Mouse (Mus musculus): Measurements from ENCODE around the gene Clta.
A peak's percentile ranks its signal among the peaks of the same experiment; 100 is the strongest.
"Not testable (repeated sequence)": the region's sequence is repeated elsewhere in the genome, so short reads cannot be mapped to it uniquely, and the experiment has no call there.

Clta gene

DNA sequence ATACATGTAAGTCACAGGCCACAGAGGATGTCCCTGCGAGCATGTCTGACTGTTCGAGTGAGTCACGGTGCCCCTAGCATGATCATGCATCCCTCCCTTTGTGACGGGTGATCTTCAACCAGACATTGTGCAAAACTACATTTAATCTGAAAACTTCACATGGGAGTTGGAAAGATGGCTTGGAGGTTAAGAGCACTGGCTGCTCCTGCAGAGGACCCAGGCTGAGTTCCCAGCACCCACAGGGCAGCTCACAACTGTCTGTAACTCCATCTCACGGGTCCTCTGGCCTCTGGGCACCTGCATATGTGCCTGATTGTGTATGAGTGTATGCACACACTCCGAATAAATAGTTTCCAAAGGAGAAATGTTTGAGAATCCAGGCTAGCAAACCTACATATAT, 20.0 kb downstream of the Clta start:
- no peak for DNase-seq (ENCODE audit: low spot score in 2 of 2)

GRCm38 (mm10) chr4:44025570-44025969, 21.3 kb downstream of the Clta start:
- no peak for DNase-seq (ENCODE audit: low spot score in 2 of 2)

DNA sequence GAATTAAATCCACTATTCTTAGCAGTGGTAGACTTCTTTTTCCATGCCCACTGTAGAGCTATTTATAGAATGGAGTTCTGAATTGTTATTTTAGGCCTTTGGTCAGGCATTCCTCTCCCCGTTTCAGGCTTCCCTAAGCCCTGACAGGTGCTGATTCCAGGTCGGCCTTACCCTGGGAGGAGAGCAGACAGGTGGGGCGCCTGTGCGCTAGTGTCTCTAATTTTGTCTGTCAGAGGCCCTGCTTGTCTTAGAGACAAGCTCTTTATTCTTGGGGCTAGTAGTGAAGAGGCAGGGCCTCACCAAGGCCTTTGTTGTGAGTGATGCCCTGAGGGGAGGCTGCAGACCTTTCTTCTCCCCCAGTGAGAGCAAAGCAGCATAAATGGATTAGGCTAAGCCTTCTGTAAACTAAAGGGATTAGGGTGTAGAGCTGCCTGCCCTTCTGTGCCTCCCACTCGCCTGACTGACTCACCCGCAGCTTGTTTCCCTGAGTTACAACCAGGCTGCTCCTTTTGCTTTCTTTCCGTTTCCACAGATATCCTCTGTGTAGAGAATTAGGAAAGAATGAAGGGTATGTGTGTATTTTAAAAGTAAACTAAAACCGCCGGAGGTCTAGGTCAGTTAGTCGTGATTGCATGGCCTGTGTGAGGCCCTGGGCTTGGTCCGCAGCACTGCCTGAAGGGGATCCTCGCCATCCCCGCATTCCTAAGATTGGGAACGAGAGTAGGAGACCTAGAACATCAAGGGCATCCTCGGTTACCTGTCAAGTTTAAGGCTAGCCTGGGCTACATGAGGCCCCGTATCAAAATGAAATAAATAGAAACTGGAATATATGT, 24.3 kb downstream of the Clta start:
- DNase-seq (ENCODE audit: low spot score in 2 of 2) = peak; percentile 68 to 70

GRCm38 (mm10) chr4:44029661-44030066, 25.4 kb downstream of the Clta start:
- DNase-seq (ENCODE audit: low spot score in 2 of 2) = no peak

DNA sequence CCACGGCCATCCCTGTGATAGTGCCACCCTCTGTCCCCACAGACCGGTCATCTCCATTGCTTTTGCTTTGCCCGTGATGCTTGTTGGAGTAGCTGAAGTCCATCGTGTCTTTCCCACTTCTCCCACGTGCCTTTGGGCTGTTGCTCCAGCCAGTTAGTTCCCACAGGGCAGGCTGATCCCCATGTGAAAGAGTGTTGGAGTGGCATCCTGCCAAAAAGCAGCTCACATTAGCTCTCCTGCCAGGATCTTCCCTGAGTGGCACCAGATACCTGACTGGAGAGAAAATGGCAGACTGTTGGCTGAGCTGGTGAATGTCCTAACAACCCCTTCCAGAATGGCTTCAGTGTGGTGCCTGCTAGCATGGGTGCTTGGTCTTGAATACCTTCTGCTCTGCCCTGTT, 27.3 kb downstream of the Clta start:
- DNase-seq (ENCODE audit: low spot score in 2 of 2) = no peak

GRCm38 (mm10) chr4:44036455-44036854, 32.2 kb downstream of the Clta start:
- no peak for DNase-seq (ENCODE audit: low spot score in 2 of 2)

DNA sequence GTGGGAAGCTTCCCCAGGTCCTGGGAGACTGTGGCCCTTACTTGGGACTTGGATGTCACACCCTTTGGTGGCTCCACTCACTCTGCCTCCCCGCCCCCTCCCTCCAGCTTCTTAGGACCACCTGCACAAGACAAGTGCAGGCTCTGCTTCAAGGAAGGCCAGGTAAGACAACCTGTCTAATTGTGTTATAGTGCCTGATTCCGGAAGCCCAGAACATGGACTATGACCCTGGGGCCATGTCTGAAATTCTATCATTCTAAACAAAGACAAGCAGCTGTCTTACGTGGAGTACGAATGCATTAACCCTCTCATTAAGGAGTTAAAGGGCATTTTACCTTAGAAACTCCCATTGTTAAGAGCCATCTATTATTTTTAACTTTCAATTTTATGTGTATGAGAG, 36.5 kb downstream of the Clta start:
- no peak for DNase-seq (ENCODE audit: low spot score in 2 of 2)

- no peak for DNase-seq (ENCODE audit: low spot score in 2 of 2)
These were observed 38.2 kb downstream of the Clta start for GRCm38 (mm10) chr4:44042429-44042828.

GRCm38 (mm10) chr4:44043182-44043581, 38.9 kb downstream of the Clta start:
- not testable (repeated sequence) for DNase-seq (ENCODE audit: low spot score in 2 of 2)

DNA sequence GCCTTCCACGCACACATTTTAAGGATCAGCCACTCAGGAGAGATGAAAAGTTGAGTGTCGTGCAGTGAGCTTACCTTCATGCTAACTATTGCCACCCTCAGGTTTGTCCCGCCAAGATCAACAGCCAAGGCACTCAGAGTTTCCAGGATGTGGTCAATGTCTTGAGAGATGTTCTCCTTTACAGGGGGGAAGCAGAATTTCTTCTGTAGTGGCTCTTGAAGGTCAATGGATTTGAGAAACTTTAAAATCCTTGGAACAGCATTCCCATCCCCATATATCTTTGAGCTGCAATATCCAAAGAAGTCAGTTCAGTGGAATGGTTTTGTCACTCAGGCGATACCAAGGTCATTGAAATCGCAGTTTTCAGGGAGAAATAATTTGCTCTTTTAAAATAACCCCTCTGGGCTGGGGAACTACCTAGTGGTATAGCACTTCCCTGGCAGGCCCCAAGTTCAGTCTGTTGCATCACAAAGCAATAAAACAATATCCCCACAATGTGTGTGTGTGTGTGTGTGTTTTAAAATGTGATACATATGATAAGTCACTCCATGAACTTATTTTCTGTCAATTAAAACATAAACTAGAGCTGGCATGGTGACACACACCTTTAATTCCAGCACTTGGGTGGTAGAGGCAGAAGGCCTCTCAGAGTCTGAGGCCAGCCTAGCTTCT, 40.6 kb downstream of the Clta start:
- no peak for DNase-seq (ENCODE audit: low spot score in 2 of 2)

GRCm38 (mm10) chr4:44046066-44046465, 41.8 kb downstream of the Clta start:
- DNase-seq (ENCODE audit: low spot score in 2 of 2) = no peak

DNA sequence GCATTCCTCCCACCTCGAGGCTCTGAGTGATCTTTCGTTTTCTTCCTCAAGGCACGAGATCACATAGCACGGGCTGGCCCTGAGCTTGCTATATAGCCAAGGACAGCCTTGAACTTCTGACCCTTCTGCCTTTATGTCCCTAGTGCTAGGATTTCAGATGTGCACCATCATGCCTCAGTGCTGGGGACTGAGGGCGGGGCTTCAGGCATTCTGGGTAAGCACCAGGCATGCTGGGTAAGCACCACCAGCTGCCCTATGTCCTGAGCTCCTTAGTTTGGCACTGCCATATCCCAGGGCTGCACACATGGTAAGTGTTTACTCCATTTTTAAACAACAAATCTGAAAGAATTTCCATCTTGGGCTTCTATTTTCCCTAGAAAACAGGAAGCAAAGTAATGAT, 45.6 kb downstream of the Clta start:
- no peak for DNase-seq (ENCODE audit: low spot score in 2 of 2)

GRCm38 (mm10) chr4:44059674-44060073, 55.4 kb downstream of the Clta start:
- DNase-seq (ENCODE audit: low spot score in 2 of 2) = no peak

DNA sequence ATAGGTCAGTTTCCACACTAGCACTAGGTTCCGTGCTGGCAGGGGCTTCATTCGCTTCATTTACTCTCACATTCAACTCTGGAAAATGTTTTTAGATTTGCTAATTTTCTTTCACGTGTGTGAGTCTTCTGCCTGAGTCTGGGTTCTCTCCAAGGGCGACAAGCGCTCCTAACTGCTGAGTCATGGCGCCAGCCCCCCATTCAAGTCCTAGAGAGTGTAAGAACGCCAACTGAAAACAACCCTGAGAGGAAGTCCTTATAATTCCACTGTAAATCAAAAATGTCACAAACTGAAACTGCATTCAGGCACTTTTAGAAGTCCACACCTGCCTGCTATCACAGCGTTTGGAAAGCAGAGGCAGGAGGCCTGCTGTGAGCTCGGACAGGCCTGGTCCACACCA, 57.8 kb downstream of the Clta start:
- peak; percentile 25 to 31 for DNase-seq (ENCODE audit: low spot score in 2 of 2)

GRCm38 (mm10) chr4:44062816-44063215, 58.6 kb downstream of the Clta start:
- no peak for DNase-seq (ENCODE audit: low spot score in 2 of 2)

- peak; percentile 95 to 97 for DNase-seq (ENCODE audit: low spot score in 2 of 2)
These were observed 61.2 kb downstream of the Clta start for GRCm38 (mm10) chr4:44065355-44066025.

DNA sequence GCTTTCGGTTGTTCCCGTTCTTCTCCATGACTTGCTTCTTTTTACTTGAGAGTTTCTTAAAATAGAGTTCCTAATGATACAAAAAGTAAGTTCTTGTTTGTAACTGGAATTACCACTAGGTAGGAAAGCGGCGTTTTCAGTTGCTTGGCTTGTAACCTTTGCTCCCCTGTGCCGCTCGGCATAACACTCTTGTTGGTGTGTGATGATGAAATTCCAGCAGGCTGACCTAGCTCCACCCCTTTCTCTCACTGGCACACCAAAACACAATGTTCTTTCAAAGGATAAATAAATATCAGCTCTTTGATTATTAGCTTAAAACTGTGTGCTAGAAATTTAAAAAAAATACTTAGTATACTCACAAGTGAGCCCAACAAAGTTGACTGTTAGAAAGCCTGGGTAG, 62.6 kb downstream of the Clta start:
- DNase-seq (ENCODE audit: low spot score in 2 of 2) = no peak

- DNase-seq (ENCODE audit: low spot score in 2 of 2) = no peak
These were observed 64.5 kb downstream of the Clta start for GRCm38 (mm10) chr4:44068736-44069135.

DNA sequence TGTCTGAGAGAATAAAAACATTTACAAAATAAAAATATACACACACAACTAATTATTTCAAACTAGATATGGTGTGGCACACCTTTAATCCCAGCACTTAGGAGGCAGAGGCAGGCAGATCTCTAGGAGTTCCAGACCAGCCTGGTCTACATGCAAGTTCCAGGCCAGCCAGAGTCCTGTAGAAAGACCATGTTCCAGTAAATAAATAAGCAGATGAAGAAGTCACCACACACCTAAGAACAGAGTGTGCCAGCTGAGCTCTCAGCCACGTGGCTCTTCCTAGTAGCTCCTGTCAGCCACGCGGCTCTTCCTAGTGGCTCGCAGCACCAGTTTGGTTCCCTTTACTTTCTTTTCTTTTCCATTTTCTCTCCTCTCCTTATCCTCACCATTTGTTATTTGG, 65.2 kb downstream of the Clta start:
- no peak for DNase-seq (ENCODE audit: low spot score in 2 of 2)

GRCm38 (mm10) chr4:44070641-44071040, 66.4 kb downstream of the Clta start:
- no peak for DNase-seq (ENCODE audit: low spot score in 2 of 2)

DNA sequence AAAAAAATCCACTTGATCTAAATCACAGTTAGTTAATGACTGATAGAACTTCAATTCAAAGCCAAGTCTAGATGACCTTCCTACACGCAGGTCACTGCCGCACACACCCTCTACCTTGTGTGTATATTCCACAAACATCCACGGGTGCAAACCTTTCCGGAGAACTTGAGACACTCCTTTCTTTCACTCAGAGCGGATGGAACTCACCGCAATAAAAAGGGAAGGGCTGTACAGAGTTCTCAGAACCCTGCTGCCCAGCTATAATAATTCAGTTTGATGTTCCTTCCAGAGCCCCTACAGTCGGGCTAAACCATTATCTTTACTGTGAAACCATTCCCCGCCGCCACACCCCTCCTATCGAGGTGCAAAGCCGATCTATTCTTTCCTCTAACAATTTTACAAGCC, 67.5 kb downstream of the Clta start:
- DNase-seq (ENCODE audit: low spot score in 2 of 2) = peak in 1 of 2 experiments; percentile 53

- peak; percentile 88 to 89 for DNase-seq (ENCODE audit: low spot score in 2 of 2)
These were observed 68.1 kb downstream of the Clta start for GRCm38 (mm10) chr4:44072146-44072872.

All from right cerebral cortex, adult 2 months (tissue).